Mouse (Mus musculus) urinary bladder, adult 2 months (tissue): ENCODE results near the gene Usp19. TPM values are rescaled to one million over a fixed set of nuclear protein-coding genes. Genes with fewer than 3 reads are reported as not detected.

ENCODE experiments used
- DNase-seq: peaks from one replicate; pipeline ENCODE4 v3.0.0; 2022; ENCODE audit warnings: low spot score
- polyA plus RNA-seq: library from polyadenylated mRNA; depleted of rRNA; stranded (reverse); fragments of >200 nt; gene quantifications from 2 replicates; pipeline ENCODE4 v1.2.3, GENCODE M21; 2012

The Usp19 gene
- polyA plus RNA-seq, 1 experiment: 144 TPM

DNA sequence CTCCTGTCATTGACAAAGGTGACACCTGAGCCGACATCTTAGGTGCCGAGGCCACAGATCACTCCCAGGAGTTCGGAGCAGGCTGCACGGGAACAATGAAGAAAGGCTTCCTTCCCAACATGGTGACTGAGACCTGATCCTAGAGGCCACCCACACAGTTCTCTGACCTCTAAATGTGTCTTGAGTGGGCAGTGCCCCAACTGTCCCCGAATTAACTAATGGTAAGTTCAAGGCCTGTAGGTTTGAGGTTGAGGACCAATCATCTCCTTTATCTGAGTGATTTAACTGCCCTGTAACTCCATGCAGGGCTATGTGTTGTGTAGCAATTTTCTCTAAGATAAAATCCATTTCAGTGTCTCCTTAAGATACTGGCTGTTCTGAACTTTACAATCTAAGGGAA lies 21.0 kb upstream of the Usp19 start:
- no peak for DNase-seq

DNA sequence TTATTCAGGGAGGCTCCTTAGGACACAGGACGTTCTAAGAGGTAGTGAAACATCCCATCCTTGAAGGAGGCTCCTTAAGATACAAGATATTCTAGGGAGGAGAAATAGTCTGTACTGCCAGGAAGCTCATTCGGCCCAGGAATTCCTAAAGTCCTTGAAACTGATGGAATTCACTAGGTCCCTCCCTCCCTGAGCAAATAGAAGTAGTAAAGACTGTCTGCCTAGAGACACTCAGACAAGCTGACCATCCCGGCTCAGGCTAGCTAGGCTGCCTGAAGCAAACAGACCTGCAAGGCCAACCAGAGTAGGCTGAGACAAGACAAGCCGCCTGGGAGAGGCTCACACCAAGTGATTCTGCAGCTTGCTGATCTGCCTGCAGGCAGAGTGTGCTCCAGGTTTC lies 20.6 kb upstream of the Usp19 start:
- DNase-seq: no peak

DNA sequence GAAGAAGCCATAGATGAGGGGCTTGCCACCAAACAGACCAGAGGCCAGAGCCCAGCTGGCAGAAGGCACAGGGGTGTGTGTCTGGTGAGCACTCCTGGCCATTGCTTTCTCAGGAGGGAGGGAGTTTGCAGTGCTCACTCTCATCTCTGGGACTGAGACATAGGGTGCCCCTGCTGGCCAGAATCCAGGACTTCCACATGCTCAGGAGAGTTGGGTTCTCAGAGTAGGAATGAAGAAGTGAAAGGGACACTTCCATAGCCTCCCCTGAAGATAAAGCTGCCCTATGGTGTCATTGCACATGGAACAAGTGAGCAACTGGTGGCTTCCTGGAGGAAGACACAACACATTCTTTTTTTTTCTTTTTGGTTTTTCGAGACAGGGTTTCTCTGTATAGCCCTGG lies 15.9 kb upstream of the Usp19 start:
- DNase-seq: no peak

DNA sequence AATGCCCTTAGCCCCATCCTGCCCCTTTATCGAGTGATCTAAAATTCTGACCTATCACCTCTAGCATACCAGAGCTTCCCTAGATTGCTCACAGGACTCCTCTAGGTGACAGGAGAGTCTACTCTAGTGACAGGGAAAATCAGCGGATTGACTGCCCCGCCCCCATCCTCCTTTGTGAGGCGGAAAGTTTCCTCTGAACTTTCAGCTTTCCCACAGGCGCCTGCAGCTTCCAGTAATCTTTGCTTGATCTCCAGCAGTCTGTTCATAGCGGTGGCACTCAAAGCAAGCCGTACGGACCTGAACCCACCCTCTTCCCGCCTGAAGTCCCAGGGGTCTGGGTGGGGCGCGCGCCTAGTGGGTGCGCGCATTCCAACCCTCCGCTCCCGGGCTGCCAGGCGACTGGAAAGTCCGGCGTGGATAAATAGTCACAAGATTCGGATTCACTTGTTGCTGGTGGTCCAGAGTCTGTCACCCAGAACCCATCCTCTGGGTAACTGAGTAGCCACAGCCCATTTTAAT lies 11.7 kb upstream of the Usp19 start:
- DNase-seq: peak; percentile 66

DNA sequence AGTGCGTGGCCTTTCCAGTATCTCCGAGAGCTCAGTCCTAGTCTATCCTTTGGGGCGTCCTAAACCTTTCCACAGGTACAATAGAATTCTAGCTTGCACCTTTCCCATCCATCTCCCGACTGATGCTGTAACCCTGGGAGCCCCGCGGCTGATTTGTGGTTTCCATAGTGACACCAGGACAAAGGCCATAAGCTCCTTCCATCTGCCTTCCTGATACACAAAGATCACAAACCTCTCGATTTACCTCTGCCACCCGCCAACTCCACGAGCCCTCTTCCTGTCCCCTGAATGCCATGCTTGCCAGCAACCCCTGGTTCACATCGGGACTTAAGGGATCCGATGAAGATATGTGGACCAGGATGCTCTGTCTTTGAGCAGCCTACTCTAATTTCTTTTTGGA lies 11.2 kb upstream of the Usp19 start:
- no peak for DNase-seq

DNA sequence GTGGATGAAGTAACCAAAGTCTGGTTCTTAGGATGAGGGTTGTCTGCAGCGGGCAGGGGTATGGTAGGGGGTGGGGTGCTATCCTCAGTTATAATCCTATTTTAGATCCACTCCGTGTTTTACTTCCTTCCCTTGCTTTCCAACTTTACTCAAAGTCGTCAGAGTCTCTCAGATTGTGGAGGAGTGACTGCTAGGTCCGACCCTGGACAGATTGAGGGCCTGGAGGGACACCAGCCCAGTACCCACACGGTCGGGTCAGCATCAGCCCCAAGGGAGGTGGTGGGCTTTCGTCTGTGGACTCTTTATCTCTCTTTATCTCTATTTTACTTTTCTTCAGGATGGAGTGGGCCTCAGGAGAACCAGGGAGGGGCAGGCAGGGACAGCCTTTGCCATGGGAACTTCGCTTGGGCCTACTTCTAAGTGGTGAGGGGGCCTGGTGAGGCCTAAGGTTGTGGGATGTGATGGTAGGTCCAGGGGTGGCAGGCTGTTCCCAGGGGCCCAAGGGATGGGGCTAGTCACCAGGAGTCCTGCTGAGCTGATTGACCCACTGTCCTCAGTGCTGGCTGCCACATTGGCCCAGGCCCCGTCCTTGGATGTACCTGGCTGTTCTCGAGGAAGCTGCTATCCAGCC lies 10.6 kb upstream of the Usp19 start, which contains the start of gene Lamb2:
Gene Lamb2, plus strand, starts transcription at position 16 of the 631 bp plus-strand sequence.
- DNase-seq: no peak

DNA sequence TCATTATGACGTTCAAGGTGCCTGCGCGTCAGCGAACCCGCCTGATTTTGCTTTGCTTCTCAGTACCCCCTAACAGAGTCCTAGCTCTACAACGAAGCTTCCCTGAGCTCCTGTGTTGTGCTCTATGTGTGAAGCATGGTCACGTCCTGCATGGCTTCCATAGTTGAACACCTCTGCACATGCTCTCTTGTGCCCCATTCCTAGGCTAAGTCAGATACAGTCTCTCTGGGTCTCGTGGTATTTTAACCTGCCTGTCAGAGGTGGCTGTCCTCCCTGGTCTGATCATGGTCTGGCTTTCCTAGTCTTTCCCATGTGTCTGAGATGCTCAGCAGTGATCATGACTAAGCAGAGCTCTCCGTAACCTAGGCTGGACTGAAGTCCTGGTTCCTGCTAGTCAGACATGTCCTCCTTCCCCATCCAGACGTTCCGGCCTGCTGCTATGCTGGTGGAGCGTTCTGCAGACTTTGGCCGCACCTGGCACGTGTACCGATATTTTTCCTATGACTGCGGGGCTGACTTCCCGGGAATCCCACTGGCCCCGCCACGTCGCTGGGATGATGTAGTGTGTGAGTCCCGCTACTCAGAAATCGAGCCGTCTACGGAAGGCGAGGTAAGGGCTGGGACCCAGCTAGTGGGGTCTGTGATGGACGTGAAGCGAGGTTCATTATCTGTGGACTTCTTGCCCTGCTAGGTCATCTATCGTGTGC lies 9.4 kb upstream of the Usp19 start:
- DNase-seq: no peak

DNA sequence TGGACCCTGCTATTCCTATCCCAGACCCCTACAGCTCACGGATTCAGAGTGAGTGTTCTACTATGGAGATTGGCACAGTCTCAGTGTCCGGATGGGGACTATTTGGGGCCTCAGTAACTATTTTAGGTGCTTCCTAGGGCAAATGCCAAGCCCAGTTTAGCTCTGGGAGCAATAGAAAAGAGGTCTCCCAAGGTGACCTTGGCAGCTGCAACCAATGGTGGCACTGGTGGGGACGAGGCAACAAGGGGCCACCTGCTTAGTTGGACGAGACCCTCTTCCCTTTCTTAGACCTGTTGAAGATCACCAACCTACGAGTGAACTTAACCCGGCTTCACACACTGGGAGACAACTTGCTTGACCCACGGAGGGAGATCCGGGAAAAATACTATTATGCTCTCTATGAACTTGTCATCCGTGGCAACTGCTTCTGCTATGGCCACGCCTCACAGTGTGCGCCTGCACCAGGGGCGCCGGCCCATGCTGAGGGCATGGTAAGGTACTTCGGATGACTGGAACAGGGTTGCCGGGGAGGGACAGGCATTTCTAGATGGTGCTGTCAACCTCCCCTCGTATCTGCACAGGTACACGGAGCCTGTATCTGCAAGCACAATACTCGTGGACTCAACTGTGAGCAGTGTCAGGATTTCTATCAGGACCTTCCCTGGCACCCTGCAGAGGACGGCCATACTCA lies 8.7 kb upstream of the Usp19 start:
- DNase-seq: no peak

DNA sequence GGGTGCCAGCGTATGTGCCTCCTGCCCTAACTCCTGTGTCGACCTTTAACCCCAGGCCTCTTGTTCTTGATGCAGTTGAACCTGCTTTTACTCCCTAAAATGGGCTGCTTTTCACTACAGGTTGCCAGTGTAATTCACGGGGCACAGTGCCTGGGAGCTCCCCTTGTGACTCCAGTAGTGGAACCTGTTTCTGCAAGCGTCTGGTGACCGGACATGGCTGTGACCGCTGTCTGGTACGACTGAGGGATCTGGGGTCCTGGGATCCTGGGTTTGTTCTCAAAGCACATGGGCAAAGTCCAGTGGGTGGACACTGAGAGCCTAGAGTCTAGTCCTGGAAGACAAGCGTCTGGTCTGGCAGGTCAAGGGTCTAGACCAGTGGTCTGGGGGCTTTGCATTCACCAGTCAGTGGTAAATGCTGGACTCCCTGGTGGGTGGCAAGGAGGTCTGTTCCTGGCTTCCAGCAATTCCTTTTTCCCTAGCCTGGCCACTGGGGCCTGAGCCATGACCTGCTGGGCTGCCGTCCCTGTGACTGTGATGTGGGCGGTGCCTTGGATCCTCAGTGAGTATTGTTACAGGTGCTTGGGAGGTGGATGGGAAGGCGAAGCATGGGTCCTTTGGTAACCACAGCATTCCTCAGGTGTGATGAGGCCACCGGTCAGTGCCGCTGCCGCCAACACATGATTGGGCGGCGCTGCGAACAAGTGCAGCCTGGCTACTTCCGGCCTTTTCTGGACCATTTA lies 7.2 kb upstream of the Usp19 start:
- no peak for DNase-seq

DNA sequence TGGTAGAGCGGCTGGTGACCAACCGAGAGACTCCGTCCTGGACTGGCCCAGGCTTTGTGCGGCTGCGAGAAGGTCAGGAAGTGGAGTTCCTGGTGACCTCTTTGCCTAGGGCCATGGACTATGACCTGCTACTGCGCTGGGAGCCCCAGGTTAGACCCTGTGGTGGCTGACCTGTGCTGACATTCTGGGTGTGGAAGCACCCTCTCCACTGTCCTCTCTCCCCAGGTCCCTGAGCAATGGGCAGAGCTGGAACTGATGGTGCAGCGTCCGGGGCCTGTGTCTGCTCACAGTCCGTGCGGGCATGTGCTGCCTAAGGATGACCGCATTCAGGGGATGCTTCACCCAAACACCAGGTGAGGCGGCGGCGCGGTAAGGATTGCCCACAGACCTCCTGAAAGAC lies 6.4 kb upstream of the Usp19 start:
- no peak for DNase-seq

DNA sequence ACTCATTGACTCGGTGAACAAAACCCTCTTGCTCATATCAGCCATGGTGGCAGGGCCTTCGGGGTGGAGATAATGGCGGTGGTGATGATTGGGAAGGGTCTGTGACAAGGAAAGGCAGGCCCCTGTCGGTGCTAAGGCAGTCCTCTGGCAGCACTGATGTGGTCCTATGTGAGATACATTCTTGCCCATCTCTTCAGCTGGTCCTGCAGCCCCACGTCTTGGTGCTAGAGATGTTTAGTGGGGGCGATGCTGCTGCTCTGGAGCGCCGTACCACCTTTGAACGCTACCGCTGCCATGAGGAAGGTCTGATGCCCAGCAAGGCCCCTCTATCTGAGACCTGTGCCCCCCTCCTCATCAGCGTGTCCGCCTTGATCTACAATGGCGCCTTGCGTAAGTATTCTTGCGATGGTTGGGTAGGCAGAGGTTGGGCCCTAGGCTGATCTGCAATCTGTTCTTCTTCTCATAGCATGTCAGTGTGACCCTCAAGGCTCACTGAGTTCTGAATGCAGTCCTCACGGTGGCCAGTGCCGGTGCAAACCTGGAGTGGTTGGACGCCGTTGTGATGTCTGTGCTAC lies 5.0 kb upstream of the Usp19 start:
- no peak for DNase-seq

DNA sequence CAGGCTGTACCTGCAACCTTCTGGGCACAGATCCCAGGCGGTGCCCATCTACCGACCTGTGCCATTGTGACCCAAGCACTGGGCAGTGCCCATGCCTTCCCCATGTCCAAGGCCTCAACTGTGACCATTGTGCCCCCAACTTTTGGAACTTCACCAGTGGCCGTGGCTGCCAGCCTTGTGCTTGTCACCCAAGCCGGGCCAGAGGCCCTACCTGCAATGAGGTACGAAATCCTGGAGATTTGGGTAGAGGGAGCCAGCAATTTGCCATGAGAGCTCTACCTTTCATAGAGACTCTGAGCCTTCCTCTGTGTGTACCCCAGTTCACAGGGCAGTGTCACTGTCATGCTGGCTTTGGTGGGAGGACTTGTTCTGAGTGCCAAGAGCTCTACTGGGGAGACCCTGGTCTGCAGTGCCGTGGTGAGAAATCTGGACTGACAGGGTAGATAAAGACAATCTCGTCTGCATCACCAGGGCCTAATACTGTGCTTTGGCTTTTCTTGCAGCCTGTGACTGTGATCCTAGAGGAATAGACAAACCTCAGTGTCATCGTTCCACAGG lies 3.4 kb upstream of the Usp19 start:
- DNase-seq: no peak

DNA sequence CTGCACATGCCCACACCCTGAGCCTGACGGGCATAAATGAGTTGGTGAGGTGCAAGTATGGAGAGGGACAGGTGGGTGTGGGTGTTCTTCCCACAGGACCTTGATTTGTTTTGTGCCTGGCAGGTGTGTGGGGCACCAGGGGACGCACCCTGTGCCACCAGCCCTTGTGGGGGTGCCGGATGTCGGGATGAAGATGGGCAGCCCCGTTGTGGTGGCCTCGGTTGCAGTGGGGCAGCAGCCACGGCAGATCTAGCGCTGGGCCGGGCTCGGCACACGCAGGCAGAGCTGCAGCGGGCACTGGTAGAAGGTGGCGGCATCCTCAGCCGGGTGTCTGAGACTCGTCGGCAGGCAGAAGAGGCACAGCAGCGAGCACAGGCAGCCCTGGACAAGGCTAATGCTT lies 2.0 kb upstream of the Usp19 start:
- no peak for DNase-seq

DNA sequence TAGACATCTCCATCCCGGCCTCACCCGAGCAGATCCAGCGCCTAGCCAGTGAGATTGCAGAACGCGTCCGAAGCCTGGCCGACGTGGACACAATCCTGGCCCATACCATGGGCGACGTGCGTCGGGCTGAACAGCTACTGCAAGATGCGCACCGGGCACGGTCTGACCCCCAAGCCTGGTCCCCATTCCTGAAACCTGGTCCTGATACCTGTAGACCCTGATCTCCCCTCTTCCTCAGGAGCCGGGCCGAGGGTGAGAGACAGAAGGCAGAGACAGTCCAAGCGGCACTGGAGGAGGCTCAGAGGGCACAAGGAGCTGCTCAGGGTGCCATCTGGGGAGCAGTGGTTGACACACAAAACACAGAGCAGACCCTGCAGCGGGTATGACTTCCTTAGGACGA lies 1.2 kb upstream of the Usp19 start:
- DNase-seq: no peak

DNA sequence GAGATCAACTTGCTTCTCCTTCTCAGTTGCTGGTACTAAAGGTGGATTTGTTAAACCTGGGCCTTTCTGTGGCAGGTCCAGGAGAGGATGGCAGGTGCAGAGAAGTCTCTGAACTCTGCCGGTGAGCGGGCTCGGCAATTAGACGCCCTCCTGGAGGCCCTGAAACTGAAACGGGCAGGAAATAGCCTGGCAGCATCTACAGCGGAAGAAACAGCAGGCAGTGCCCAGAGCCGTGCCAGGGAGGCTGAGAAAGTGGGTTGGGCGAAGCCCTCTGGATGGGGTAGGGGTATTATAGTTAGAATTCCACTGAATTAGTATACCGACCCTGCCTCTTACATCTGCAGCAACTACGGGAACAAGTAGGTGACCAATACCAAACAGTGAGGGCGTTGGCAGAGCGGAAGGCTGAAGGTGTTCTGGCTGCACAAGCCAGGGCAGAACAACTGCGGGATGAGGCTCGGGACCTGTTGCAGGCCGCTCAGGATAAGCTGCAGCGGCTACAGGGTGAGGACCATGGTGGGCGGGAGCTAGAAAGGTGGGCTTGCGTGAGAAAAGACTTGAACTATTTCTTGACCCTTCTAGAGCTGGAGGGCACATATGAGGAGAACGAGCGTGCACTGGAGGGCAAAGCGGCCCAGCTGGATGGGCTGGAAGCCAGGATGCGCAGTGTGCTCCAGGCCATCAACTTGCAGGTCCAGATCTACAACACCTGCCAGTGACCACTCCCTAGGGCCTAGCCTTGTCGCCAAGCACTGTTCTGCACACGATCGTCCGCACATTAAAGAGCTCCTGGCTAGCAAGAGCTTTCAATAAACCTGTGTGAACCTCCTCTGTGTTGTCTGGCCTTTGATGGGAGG lies 472 bp upstream of the Usp19 start:
- no peak for DNase-seq

DNA sequence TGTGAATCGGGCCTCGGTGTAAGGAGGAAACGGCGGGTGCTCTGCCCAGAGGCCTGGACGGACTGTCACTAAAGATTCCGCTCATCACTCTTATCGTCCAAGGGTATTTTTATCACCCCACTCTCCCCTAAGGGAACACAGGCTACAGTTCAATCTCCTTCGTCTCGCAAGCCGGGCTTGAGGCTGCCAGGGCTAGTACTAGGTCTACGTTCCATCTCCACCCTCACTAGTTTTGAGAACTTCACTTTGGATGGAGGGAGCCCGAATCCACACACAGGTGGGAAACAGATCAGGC lies 831 bp downstream of the Usp19 start:
- no peak for DNase-seq

DNA sequence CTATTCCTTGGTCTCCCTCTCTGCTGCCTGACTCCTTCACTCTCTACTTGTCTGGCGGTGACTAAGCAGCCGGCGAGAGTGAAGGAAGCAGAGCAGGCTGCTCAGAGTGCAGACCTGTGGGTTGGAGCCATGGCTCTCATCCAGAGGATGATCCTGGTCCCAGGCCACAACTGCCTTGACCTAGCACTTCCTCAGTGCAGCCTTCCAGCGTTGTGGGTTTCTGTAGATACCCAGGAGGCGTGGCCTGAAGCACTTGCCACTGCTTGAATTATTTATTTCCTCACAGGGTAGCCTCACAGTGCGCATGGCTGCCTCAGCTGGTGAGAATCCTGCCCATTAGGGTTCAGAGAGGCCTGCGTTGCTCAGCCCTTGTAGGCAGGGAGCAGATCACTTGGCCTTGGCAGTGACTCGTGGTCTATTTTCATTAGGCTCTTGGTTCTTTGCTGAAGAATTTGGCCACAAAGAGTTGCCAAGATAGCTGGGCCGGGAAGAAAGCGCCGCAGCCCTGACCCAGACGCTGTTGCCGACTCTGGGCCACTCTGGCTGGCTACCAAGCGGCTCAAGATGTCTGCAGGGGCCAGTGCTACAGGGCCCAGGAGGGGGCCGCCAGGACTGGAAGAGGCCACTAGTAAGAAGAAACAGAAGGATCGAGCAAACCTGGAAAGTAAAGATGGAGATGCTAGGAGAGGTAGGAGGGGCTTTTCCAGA lies 1.8 kb downstream of the Usp19 start:
- no peak for DNase-seq

DNA sequence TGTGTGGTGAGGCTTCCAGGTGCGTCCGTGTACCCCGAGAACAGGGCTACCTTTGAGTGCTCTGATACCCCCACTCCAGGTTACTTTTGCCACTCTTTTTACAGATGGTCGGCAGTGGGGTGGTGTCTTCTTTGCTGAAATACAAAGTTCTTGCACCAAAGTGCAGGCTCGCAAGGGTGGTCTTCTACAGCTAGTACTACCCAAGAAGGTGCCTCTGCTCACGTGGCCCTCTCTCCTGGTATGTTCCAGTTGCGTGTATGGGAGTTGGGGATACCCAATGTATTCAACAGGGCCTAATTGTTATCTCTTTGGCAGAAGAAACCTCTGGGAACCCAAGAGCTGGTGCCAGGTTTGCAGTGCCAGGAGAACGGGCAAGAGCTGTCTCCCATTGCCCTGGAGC lies 2.8 kb downstream of the Usp19 start:
- DNase-seq: no peak

DNA sequence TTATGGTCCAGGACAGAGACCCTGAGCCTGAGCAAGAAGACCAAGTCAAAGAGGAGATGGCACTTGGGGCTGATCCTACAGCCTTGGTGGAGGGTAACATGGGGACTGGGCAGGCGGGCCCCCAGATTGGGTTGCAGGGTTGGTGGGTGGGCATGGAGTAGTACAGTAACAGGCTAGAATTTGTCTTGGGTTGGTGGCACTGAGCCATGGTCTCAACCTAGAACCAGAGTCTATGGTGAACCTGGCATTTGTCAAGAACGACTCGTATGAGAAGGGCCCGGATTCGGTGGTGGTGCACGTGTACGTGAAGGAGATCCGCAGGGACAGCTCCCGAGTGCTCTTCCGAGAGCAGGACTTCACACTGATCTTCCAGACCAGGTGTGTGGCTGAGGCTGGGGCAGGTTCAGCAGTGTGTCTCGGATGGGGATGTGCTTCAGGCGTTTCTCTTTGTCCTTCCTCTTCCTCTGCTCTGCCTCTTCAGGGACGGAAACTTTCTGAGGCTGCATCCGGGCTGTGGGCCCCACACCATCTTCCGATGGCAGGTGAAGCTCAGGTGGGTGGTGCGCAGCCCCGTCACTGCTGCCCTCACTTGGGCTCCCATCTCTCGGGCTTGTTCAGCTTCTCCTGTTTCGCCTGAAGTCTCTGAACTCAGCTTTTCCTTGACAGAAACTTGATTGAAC lies 3.9 kb downstream of the Usp19 start:
- no peak for DNase-seq

DNA sequence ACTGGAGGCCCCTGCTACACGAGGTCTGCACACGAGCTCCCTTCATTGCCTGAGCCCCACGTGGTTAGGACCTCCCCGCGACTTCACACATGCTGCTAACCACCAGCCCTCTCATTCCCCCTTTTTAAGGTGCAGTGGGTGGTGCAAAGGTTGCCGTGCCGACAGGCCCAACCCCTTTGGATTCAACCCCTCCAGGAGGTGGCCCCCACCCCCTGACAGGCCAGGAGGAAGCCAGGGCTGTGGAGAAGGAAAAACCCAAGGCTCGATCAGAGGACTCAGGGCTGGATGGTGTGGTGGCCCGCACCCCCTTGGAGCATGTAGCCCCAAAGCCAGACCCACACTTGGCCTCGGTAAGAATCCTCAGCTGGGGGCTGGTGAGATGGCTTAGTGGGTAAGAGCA lies 4.5 kb downstream of the Usp19 start:
- no peak for DNase-seq
